Mouse (Mus musculus) liver, embryonic 14.5 days (tissue): ENCODE measurements around the gene Brinp1. TPM values are rescaled to one million over a fixed set of nuclear protein-coding genes. Genes with fewer than 3 reads are reported as not detected.
"Not testable (repeated sequence)": the region's sequence is repeated elsewhere in the genome, so short reads cannot be mapped to it uniquely, and the experiment has no call there.

Experiments
- ATAC-seq: fragments of 200-750 bp; cut with Nextera tagmentation; 2 replicates; pipeline ENCODE4 v1.8.0; 2017; ENCODE audit warnings: moderate number of reproducible peaks, mild to moderate bottlenecking, moderate library complexity; ENCODE audit not compliant: insufficient read depth
- DNase-seq, 3 experiments: peaks; one replicate each; pipeline ENCODE4 v3.0.0-alpha.2; 2012 to 2013; ENCODE audit warnings: low read depth in 3 of 3, low spot score in 3 of 3
- H3K27ac ChIP-seq: fragments of 300-500 bp; sonication (generic); 2 replicates; pipeline ENCODE4 v1.5.1; 2014; ENCODE audit warnings: moderate library complexity, mild to moderate bottlenecking, control low read depth, inconsistent platforms
- H3K27me3 ChIP-seq: fragments of 300-500 bp; sonication (generic); 2 replicates; pipeline ENCODE4 v1.6.1; 2014; ENCODE audit warnings: mild to moderate bottlenecking, low read length, moderate library complexity; ENCODE audit not compliant: control insufficient read depth, insufficient read depth
- H3K36me3 ChIP-seq: fragments of 300-500 bp; sonication (generic); replicated peaks from 2 replicates; pipeline ENCODE4 v1.6.1; 2014; ENCODE audit warnings: low read depth; ENCODE audit not compliant: control insufficient read depth, insufficient read depth
- H3K4me1 ChIP-seq, 2 experiments: fragments of 200-500 bp in 1 of 2; fragments of 300-500 bp in 1 of 2; sonication (generic) in 1 of 2; replicated peaks; 2 replicates each; pipeline ENCODE4 v1.6.1; 2012 to 2014; ENCODE audit warnings: antibody characterized with exemption in 1 of 2, inconsistent platforms in 1 of 2, low read length in 1 of 2; ENCODE audit not compliant: control insufficient read depth in 2 of 2, insufficient read depth in 2 of 2
- H3K4me2 ChIP-seq: fragments of 300-500 bp; sonication (generic); 2 replicates; pipeline ENCODE4 v1.6.1; 2014; ENCODE audit warnings: low read depth, mild to moderate bottlenecking, control low read depth, moderate library complexity
- H3K4me3 ChIP-seq, 2 experiments: fragments of 200-500 bp in 1 of 2; fragments of 300-500 bp in 1 of 2; sonication (generic) in 1 of 2; 2 replicates each; pipeline ENCODE4 v1.5.1; 2012 to 2014; ENCODE audit warnings: low read depth in 2 of 2, low read length in 2 of 2, mild to moderate bottlenecking in 2 of 2, control low read depth in 1 of 2, inconsistent platforms in 1 of 2, moderate library complexity in 1 of 2; ENCODE audit not compliant: insufficient read depth in 1 of 2
- H3K9ac ChIP-seq: fragments of 300-500 bp; sonication (generic); replicated peaks from 2 replicates; pipeline ENCODE4 v1.6.1; 2014; ENCODE audit warnings: mild to moderate bottlenecking, control low read depth, moderate library complexity
- H3K9me3 ChIP-seq: fragments of 300-500 bp; sonication (generic); 2 replicates; pipeline ENCODE4 v1.6.1; 2016; ENCODE audit warnings: low read length, mixed read lengths; ENCODE audit not compliant: control insufficient read depth
- CTCF ChIP-seq: IDR thresholded peaks from 2 replicates; pipeline ENCODE4 v1.5.1; 2016; ENCODE audit warnings: antibody characterized with exemption, low read depth, control low read depth
- EP300 ChIP-seq: IDR thresholded peaks from 2 replicates; pipeline ENCODE4 v1.6.1; 2016; ENCODE audit warnings: antibody characterized with exemption, low read depth
- WGBS: fragments of 180-500 bp; shearing (Covaris S2); extraction: QIAGEN DNeasy Blood & Tissue Kit; methylation state at CpG from one replicate; pipeline ENCODE4 v1.1.7; 2014; ENCODE audit not compliant: insufficient replicate concordance; 5-methylcytosine and 5-hydroxymethylcytosine counted together
- polyA plus RNA-seq, 2 experiments: library from polyadenylated mRNA; depleted of rRNA in 1 of 2; stranded (reverse) in 1 of 2; unstranded in 1 of 2; fragments of >200 nt; fragmentation: Nextera tagmentation in 1 of 2; extraction: Ambion mirVana in 1 of 2; gene quantifications; 2 replicates each; pipeline versions ENCODE4 v1.2.1 to v1.2.3; 2012 to 2014

Brinp1 gene
- polyA plus RNA-seq, 2 experiments: 0.15 TPM

GRCm38 (mm10) chr4:68846976-68847375 is 107.2 kb downstream of the Brinp1 start:
- Histone ChIP-seq H3K4me1 (no peaks in the 10 kb centered on the region), H3K36me3 (no peaks in the 10 kb centered on the region), H3K9ac (no peak overlapping the region), H3K4me3 (no peak overlapping the region), H3K27ac (no peak overlapping the region), H3K9me3 (no peaks in the 10 kb centered on the region), H3K4me2 (no peak overlapping the region), H3K27me3 (no peaks in the 10 kb centered on the region)
- TF ChIP-seq EP300: no peak
- TF ChIP-seq CTCF: no peak
- ATAC-seq (no peak), DNase-seq (no peak)
- 50% methylated on average over 1 of the region's 1 CpGs for WGBS

GRCm38 (mm10) chr4:68845964-68846363 is 108.2 kb downstream of the Brinp1 start:
- no peaks in the 10 kb centered on the region for H3K27me3 ChIP-seq
- no peak for ATAC-seq
- H3K4me2 ChIP-seq: no peak overlapping the region
- H3K4me1 ChIP-seq: no peaks in the 10 kb centered on the region
- H3K9ac ChIP-seq: no peak overlapping the region
- TF ChIP-seq EP300: no peak
- peak; percentile 28; the same call in 1 of the 2 replicates for TF ChIP-seq CTCF
- 31% methylated on average over 3 of the region's 3 CpGs for WGBS
- no peak overlapping the region for H3K4me3 ChIP-seq
- no peak overlapping the region for H3K27ac ChIP-seq
- no peaks in the 10 kb centered on the region for H3K9me3 ChIP-seq
- H3K36me3 ChIP-seq: no peaks in the 10 kb centered on the region
- DNase-seq: no peak

GRCm38 (mm10) chr4:68813997-68814396 is 140.2 kb downstream of the Brinp1 start:
- H3K4me2 ChIP-seq, H3K9me3 ChIP-seq, DNase-seq, H3K27me3 ChIP-seq, H3K4me3 ChIP-seq, H3K27ac ChIP-seq, H3K36me3 ChIP-seq, H3K4me1 ChIP-seq, H3K9ac ChIP-seq, ATAC-seq: not testable (repeated sequence)

- Histone ChIP-seq H3K4me2 (no peak overlapping the region), H3K36me3 (no peaks in the 10 kb centered on the region), H3K4me1 (no peaks in the 10 kb centered on the region), H3K4me3 (no peak overlapping the region), H3K27me3 (no peaks in the 10 kb centered on the region), H3K9ac (no peak overlapping the region), H3K27ac (no peak overlapping the region), H3K9me3 (no peaks in the 10 kb centered on the region)
- no peak for TF ChIP-seq EP300
- TF ChIP-seq CTCF: no peak
- ATAC-seq: no peak
- no peak for DNase-seq
- 51% methylated on average over 3 of the region's 3 CpGs for WGBS
These were observed 147.7 kb downstream of the Brinp1 start for GRCm38 (mm10) chr4:68806502-68806901.

- ATAC-seq (no peak), DNase-seq (no peak)
- no peaks in the 10 kb centered on the region for H3K9me3 ChIP-seq
- no peak overlapping the region for H3K9ac ChIP-seq
- H3K36me3 ChIP-seq: no peaks in the 10 kb centered on the region
- TF ChIP-seq EP300 (no peak), CTCF (no peak)
- 56% methylated on average over 6 of the region's 6 CpGs for WGBS
- no peaks in the 10 kb centered on the region for H3K27me3 ChIP-seq
- H3K4me1 ChIP-seq: no peaks in the 10 kb centered on the region
- no peak overlapping the region for H3K4me3 ChIP-seq
- no peak overlapping the region for H3K4me2 ChIP-seq
- no peak overlapping the region for H3K27ac ChIP-seq
These were observed 152.0 kb downstream of the Brinp1 start for GRCm38 (mm10) chr4:68801923-68802855.
